Comparison of ENCODE assay signal across 24 mouse cellular contexts in the genomic region with DNA sequence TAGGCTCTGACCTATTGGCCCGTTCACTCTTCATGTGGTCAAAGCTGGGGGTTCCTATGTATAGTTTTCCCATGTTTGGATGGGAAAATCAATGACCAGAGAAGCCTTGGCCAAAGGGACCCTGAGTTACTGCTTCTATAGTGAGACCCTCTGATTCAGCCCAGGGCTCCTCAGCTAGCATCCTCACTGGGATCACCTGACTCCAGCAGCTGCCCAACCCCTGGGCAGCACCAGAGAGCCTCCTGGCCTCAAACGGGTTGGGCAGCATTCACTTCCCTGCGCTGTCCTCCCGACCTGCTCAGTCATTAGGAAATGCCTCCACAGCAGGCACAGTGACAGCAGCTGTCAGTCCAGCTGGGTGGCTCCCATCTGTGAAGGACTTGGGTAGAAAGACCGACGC. TPM values are rescaled to one million over a fixed set of nuclear protein-coding genes. Genes with fewer than 3 reads are reported as not detected.
"Had no signal": no experiment of that assay in that cellular context is flagged by ENCODE, and none has a peak within 500 bp of the region (broad histone marks: within the 10 kb centered on the region; RNA-seq: fewer than 3 reads in every experiment).

A gene (plus strand): TSS at position 301 of the 400 bp plus-strand sequence.

- H3K4me3 ChIP-seq: liver, embryonic 13.5 days; liver, embryonic 15.5 days; lung, embryonic 15.5 days; megakaryocyte, embryonic 14.5 days; midbrain, embryonic 13.5 days; midbrain, embryonic 15.5 days; neural tube, embryonic 12.5 days; stomach, embryonic 15.5 days had no signal

- H3K4me2 ChIP-seq: liver, embryonic 13.5 days; liver, embryonic 15.5 days; lung, embryonic 15.5 days; midbrain, embryonic 11.5 days; midbrain, embryonic 13.5 days; midbrain, embryonic 15.5 days; neural tube, embryonic 12.5 days; stomach, embryonic 15.5 days had no signal

- DNase-seq: liver, embryonic 13.5 days; liver, postnatal 0 days; lung, adult 2 months; lung, postnatal 14 days; lung, postnatal 36 days; right cerebral cortex, postnatal 14 days; thymus, adult 2 months; thymus, postnatal 25 days; thymus, postnatal 4 days had no signal

- H3K27me3 ChIP-seq: liver, embryonic 13.5 days; liver, embryonic 15.5 days; lung, embryonic 15.5 days; midbrain, embryonic 13.5 days; midbrain, embryonic 15.5 days; neural tube, embryonic 12.5 days; stomach, embryonic 15.5 days had no signal

- H3K9me3 ChIP-seq: liver, embryonic 13.5 days; liver, embryonic 15.5 days; lung, embryonic 15.5 days; megakaryocyte, embryonic 14.5 days; midbrain, embryonic 13.5 days; midbrain, embryonic 15.5 days; neural tube, embryonic 12.5 days; stomach, embryonic 15.5 days had no signal

- H3K27ac ChIP-seq: liver, embryonic 13.5 days; liver, embryonic 15.5 days; lung, embryonic 15.5 days; macrophage; midbrain, embryonic 13.5 days; midbrain, embryonic 15.5 days; neural tube, embryonic 12.5 days; stomach, embryonic 15.5 days had no signal

- H3K36me3 ChIP-seq: liver, embryonic 13.5 days; liver, embryonic 15.5 days; lung, embryonic 15.5 days; midbrain, embryonic 13.5 days; midbrain, embryonic 15.5 days; neural tube, embryonic 12.5 days; stomach, embryonic 15.5 days had no signal

- ATAC-seq: liver, postnatal 0 days; lung, postnatal 0 days; midbrain, embryonic 13.5 days; midbrain, embryonic 15.5 days had no signal

- H3K4me1 ChIP-seq: midbrain, embryonic 13.5 days; midbrain, embryonic 15.5 days; neural tube, embryonic 12.5 days had no signal

- H3K9ac ChIP-seq: liver, embryonic 13.5 days; liver, embryonic 15.5 days; liver, postnatal 0 days; lung, embryonic 15.5 days; midbrain, embryonic 13.5 days; midbrain, embryonic 15.5 days; neural tube, embryonic 12.5 days; stomach, embryonic 15.5 days had no signal

RNA-seq across cellular contexts. Expression of the gene that starts here (rescaled TPM):
- total RNA-seq: megakaryocyte progenitor cell, adult 5-6 weeks; monocyte, adult 5-6 weeks; neutrophil, adult 5-6 weeks had no signal
- polyA plus RNA-seq: macrophage; midbrain, embryonic 15.5 days; midbrain, postnatal 0 days; neural tube, embryonic 14.5 days had no signal
